Mouse (Mus musculus) CH12.LX (cell line): Measurements from ENCODE around the gene Dtd1. TPM values are rescaled to one million over a fixed set of nuclear protein-coding genes. Genes with fewer than 3 reads are reported as not detected.

Experiments used
- DNase-seq: peaks from one replicate; pipeline ENCODE4 v3.0.0-alpha.2; 2013; ENCODE audit errors: extremely low read depth
- H3K27ac ChIP-seq: 2 replicates; pipeline ENCODE4 v1.5.1; 2012; ENCODE audit warnings: low read depth, mild to moderate bottlenecking, control low read depth, moderate library complexity; ENCODE audit not compliant: insufficient read depth
- H3K27me3 ChIP-seq: replicated peaks from 2 replicates; pipeline ENCODE3; 2012; ENCODE audit warnings: inconsistent platforms
- H3K36me3 ChIP-seq, 2 experiments: replicated peaks in 1 of 2; 2 replicates each; pipeline versions ENCODE3 to v1.6.1; 2012; ENCODE audit warnings: inconsistent platforms in 1 of 2, low read length in 1 of 2, mild to moderate bottlenecking in 1 of 2, mixed read lengths in 1 of 2, moderate library complexity in 1 of 2; ENCODE audit not compliant: control insufficient read depth in 1 of 2, insufficient read depth in 1 of 2
- H3K4me1 ChIP-seq, 2 experiments: 2 replicates each; pipeline ENCODE4 v1.6.1; 2012; ENCODE audit warnings: inconsistent platforms in 1 of 2, moderate library complexity in 1 of 2; ENCODE audit not compliant: insufficient read depth in 2 of 2, control insufficient read depth in 1 of 2
- H3K4me2 ChIP-seq: 2 replicates; pipeline ENCODE4 v1.6.1; 2012; ENCODE audit warnings: low read depth, mild to moderate bottlenecking, control low read depth; ENCODE audit not compliant: poor library complexity, insufficient read depth, severe bottlenecking
- H3K4me3 ChIP-seq, 3 experiments: fragments of 150-350 bp in 1 of 3; sonication (generic) in 1 of 3; replicated peaks in 1 of 3; 2 replicates each; pipeline versions ENCODE3 to v1.5.1; 2011 to 2012; ENCODE audit warnings: low read depth in 2 of 3, low read length in 2 of 3, mild to moderate bottlenecking in 2 of 3, moderate library complexity in 2 of 3, control low read depth in 1 of 3, improper control_type of control experiment in 1 of 3, inconsistent platforms in 1 of 3, mixed read lengths in 1 of 3; ENCODE audit not compliant: poor library complexity in 1 of 3
- H3K79me2 ChIP-seq: replicated peaks from 2 replicates; pipeline ENCODE4 v1.6.1; 2012; ENCODE audit warnings: mild to moderate bottlenecking, moderate library complexity; ENCODE audit not compliant: control insufficient read depth, poor library complexity, insufficient read depth, severe bottlenecking; ENCODE audit errors: extremely low read depth
- H3K9ac ChIP-seq: 2 replicates; pipeline ENCODE4 v1.6.1; 2012; ENCODE audit warnings: low read depth, mild to moderate bottlenecking, control low read depth, moderate library complexity; ENCODE audit not compliant: insufficient read depth
- H3K9me3 ChIP-seq: replicated peaks from 2 replicates; pipeline ENCODE3; 2012; ENCODE audit warnings: low read length, inconsistent platforms, mixed read lengths
- BHLHE40 ChIP-seq: IDR thresholded peaks from 2 replicates; pipeline ENCODE4 v1.6.1; 2011; ENCODE audit warnings: mild to moderate bottlenecking, low read depth, low read length, improper control_type of control experiment
- CHD1 ChIP-seq: IDR thresholded peaks from 2 replicates; pipeline ENCODE4 v1.6.1; 2012; ENCODE audit warnings: low read depth, low read length, improper control_type of control experiment, inconsistent platforms
- CTCF ChIP-seq, 2 experiments: IDR thresholded peaks in 1 of 2; conservative IDR thresholded peaks in 1 of 2; 2 replicates each; pipeline ENCODE4 v1.5.1; 2011 to 2012; ENCODE audit warnings: low read depth in 2 of 2, low read length in 2 of 2, improper control_type of control experiment in 1 of 2, inconsistent platforms in 1 of 2, mild to moderate bottlenecking in 1 of 2, moderate library complexity in 1 of 2
- E2F4 ChIP-seq: IDR thresholded peaks from 2 replicates; pipeline ENCODE4 v1.6.1; 2011; ENCODE audit warnings: low read depth, low read length, improper control_type of control experiment; ENCODE audit not compliant: insufficient replicate concordance
- ELF1 ChIP-seq: IDR thresholded peaks from 2 replicates; pipeline ENCODE4 v1.6.1; 2014; ENCODE audit warnings: low read depth, mild to moderate bottlenecking, inconsistent platforms, low read length, improper control_type of control experiment
- EP300 ChIP-seq: IDR thresholded peaks from 2 replicates; pipeline ENCODE4 v1.6.1; 2011; ENCODE audit warnings: low read length, improper control_type of control experiment
- ETS1 ChIP-seq: conservative IDR thresholded peaks from 2 replicates; pipeline ENCODE4 v1.6.1; 2012; ENCODE audit warnings: low read depth, mild to moderate bottlenecking, inconsistent platforms, low read length, improper control_type of control experiment, moderate library complexity
- HCFC1 ChIP-seq: IDR thresholded peaks from 2 replicates; pipeline ENCODE4 v1.6.1; 2012; ENCODE audit warnings: low read depth, mild to moderate bottlenecking, inconsistent platforms, low read length, improper control_type of control experiment
- IRF4 ChIP-seq: IDR thresholded peaks from 2 replicates; pipeline ENCODE4 v1.6.1; 2014; ENCODE audit warnings: low read depth, mild to moderate bottlenecking, inconsistent platforms, low read length, improper control_type of control experiment
- JUN ChIP-seq: IDR thresholded peaks from 2 replicates; pipeline ENCODE4 v1.6.1; 2011; ENCODE audit warnings: low read depth, mild to moderate bottlenecking, low read length, improper control_type of control experiment, moderate library complexity; ENCODE audit not compliant: insufficient read depth
- KAT2A ChIP-seq: IDR thresholded peaks from 2 replicates; pipeline ENCODE4 v1.6.1; 2012; ENCODE audit warnings: low read length, improper control_type of control experiment, inconsistent platforms; ENCODE audit not compliant: insufficient replicate concordance
- MAFK ChIP-seq: IDR thresholded peaks from 2 replicates; pipeline ENCODE4 v1.6.1; 2011; ENCODE audit warnings: low read length, improper control_type of control experiment; ENCODE audit not compliant: insufficient replicate concordance
- MAX ChIP-seq: IDR thresholded peaks from 2 replicates; pipeline ENCODE4 v1.6.1; 2011; ENCODE audit warnings: low read length, improper control_type of control experiment
- MAZ ChIP-seq: IDR thresholded peaks from 2 replicates; pipeline ENCODE4 v1.6.1; 2012; ENCODE audit warnings: low read depth, mild to moderate bottlenecking, inconsistent platforms, low read length, improper control_type of control experiment, moderate library complexity
- MEF2A ChIP-seq: IDR thresholded peaks from 2 replicates; pipeline ENCODE4 v1.6.1; 2014; ENCODE audit warnings: low read depth, mild to moderate bottlenecking, inconsistent platforms, low read length, improper control_type of control experiment, borderline replicate concordance
- MXI1 ChIP-seq: IDR thresholded peaks from 2 replicates; pipeline ENCODE4 v1.6.1; 2011; ENCODE audit warnings: mild to moderate bottlenecking, low read depth, low read length, improper control_type of control experiment
- MYC ChIP-seq: IDR thresholded peaks from 2 replicates; pipeline ENCODE4 v1.6.1; 2011; ENCODE audit warnings: low read depth, mild to moderate bottlenecking, improper control_type of control experiment, low read length
- NELFE ChIP-seq: IDR thresholded peaks from 2 replicates; pipeline ENCODE4 v1.6.1; 2011; ENCODE audit warnings: low read depth, low read length, improper control_type of control experiment
- NRF1 ChIP-seq: IDR thresholded peaks from 2 replicates; pipeline ENCODE4 v1.6.1; 2014; ENCODE audit warnings: low read depth, mild to moderate bottlenecking, inconsistent platforms, low read length, improper control_type of control experiment, moderate library complexity
- PAX5 ChIP-seq: IDR thresholded peaks from 2 replicates; pipeline ENCODE4 v1.6.1; 2012; ENCODE audit warnings: low read length, inconsistent platforms, mixed read lengths
- POLR2A ChIP-seq: IDR thresholded peaks from 2 replicates; pipeline ENCODE4 v1.6.1; 2011; ENCODE audit warnings: low read depth, mild to moderate bottlenecking, improper control_type of control experiment, low read length
- POLR2AphosphoS2 ChIP-seq: IDR thresholded peaks from 2 replicates; pipeline ENCODE4 v1.6.1; 2011; ENCODE audit warnings: low read depth, low read length, improper control_type of control experiment
- RAD21 ChIP-seq: IDR thresholded peaks from 2 replicates; pipeline ENCODE4 v1.6.1; 2011; ENCODE audit warnings: low read depth, mild to moderate bottlenecking, low read length, improper control_type of control experiment, moderate library complexity
- SIN3A ChIP-seq: IDR thresholded peaks from 2 replicates; pipeline ENCODE4 v1.6.1; 2012; ENCODE audit warnings: low read length, improper control_type of control experiment, inconsistent platforms
- SMC3 ChIP-seq: IDR thresholded peaks from 2 replicates; pipeline ENCODE4 v1.6.1; 2011; ENCODE audit warnings: low read depth, low read length, improper control_type of control experiment
- TBP ChIP-seq: conservative IDR thresholded peaks from 2 replicates; pipeline ENCODE4 v1.6.1; 2011; ENCODE audit warnings: low read depth, low read length, improper control_type of control experiment
- UBTF ChIP-seq: IDR thresholded peaks from 2 replicates; pipeline ENCODE4 v1.6.1; 2012; ENCODE audit warnings: low read depth, mild to moderate bottlenecking, inconsistent platforms, low read length, improper control_type of control experiment, moderate library complexity
- USF1 ChIP-seq: IDR thresholded peaks from 2 replicates; pipeline ENCODE4 v1.6.1; 2014; ENCODE audit warnings: low read depth, mild to moderate bottlenecking, inconsistent platforms, low read length, improper control_type of control experiment
- USF2 ChIP-seq: conservative IDR thresholded peaks from 2 replicates; pipeline ENCODE4 v1.6.1; 2011; ENCODE audit warnings: low read depth, low read length, improper control_type of control experiment
- ZC3H11A ChIP-seq: IDR thresholded peaks from 2 replicates; pipeline ENCODE4 v1.6.1; 2012; ENCODE audit warnings: low read depth, mild to moderate bottlenecking, inconsistent platforms, low read length, improper control_type of control experiment
- ZKSCAN1 ChIP-seq: IDR thresholded peaks from 2 replicates; pipeline ENCODE4 v1.6.1; 2012; ENCODE audit warnings: low read depth, inconsistent platforms, low read length, improper control_type of control experiment, borderline replicate concordance
- ZMIZ1 ChIP-seq: IDR thresholded peaks from 2 replicates; pipeline ENCODE4 v1.6.1; 2012; ENCODE audit warnings: low read depth, mild to moderate bottlenecking, inconsistent platforms, low read length, improper control_type of control experiment
- ZNF384 ChIP-seq: IDR thresholded peaks from 2 replicates; pipeline ENCODE4 v1.6.1; 2012; ENCODE audit warnings: low read depth, low read length, improper control_type of control experiment, inconsistent platforms
- dilution Hi-C: fragments of 300-500 bp; cut with MboI; formaldehyde crosslinking; loops from 2 replicates; pipeline ENCODE4 v1.14.3; 2020; ENCODE audit warnings: low sequenced_read_pairs; ENCODE audit not compliant: extremely low pct_unique_long_range_greater_than_20kb, extremely low pct_ligation_motif_present
- in situ Hi-C: fragments of 300-500 bp; cut with MboI; formaldehyde crosslinking; loops from 3 replicates; pipeline ENCODE4 v1.14.3; 2019; ENCODE audit warnings: low sequenced_read_pairs, low pct_ligation_motif_present, low pct_unique_long_range_greater_than_20kb, mixed read lengths
- polyA plus RNA-seq: library from polyadenylated mRNA; unstranded; fragments of >175 nt; gene quantifications from 2 replicates; pipeline ENCODE4 v1.2.1, GENCODE M21; 2012; ENCODE audit warnings: low read depth; ENCODE audit not compliant: insufficient read length
- total RNA-seq, 2 experiments: library from RNA; depleted of rRNA; stranded (reverse); fragments of 300-350 nt in 1 of 2; fragments of >200 nt in 1 of 2; gene quantifications; 2 replicates each; pipeline ENCODE4 v1.2.3; 2012 to 2014

Gene Dtd1
- total and polyA plus RNA-seq, 3 experiments = 42.7 to 47.8 (median 43.3) TPM

- no peaks in the 10 kb centered on the region for H3K9me3 ChIP-seq
- dilution Hi-C loops = no loop called here
- H3K36me3 ChIP-seq = no peaks in the 10 kb centered on the region
- in situ Hi-C loops = no loop called here
- H3K27ac ChIP-seq = no peak within 1 kb of the TSS
- H3K4me2 ChIP-seq = no peak within 1 kb of the TSS
- no peak within 1 kb of the TSS for H3K4me3 ChIP-seq
- TF ChIP-seq HCFC1 (peak; percentile 49), MAFK (no peak)
- H3K4me1 ChIP-seq = peaks cover 7 to 23% of the 10 kb centered on the region in 2 experiments
- DNase-seq = no peak
- H3K79me2 ChIP-seq = no peaks in the 10 kb centered on the region
- no peak within 1 kb of the TSS for H3K9ac ChIP-seq
- no peaks in the 10 kb centered on the region for H3K27me3 ChIP-seq
Measured at GRCm38 (mm10) chr2:144550529-144550928, 49.2 kb upstream of the Dtd1 start, which contains the start of gene Rbbp9. TSS of gene Rbbp9 (minus strand) at chr2:144550869.

- in situ Hi-C loops = no loop called here
- dilution Hi-C loops = no loop called here
- TF ChIP-seq MAFK (no peak), ELF1 (no peak), MEF2A (peak; percentile 28; the same call in 1 of the 2 replicates), USF1 (no peak), POLR2A (no peak), HCFC1 (peak; percentile 10; the same call in 1 of the 2 replicates), RAD21 (no peak), KAT2A (no peak), BHLHE40 (0 out of 2 replicates have a peak, but pooled peaks have one; percentile 4), E2F4 (no peak), ETS1 (peak; percentile 31; the same call in 1 of the 2 replicates), EP300 (peak; percentile 97), SMC3 (no peak), JUN (peak; percentile 70), POLR2AphosphoS2 (no peak), CHD1 (no peak; the same call in 1 of the 2 replicates), ZNF384 (no peak), MYC (no peak; the same call in 1 of the 2 replicates), SIN3A (peak; percentile 21; the same call in 1 of the 2 replicates), MXI1 (no peak), ZMIZ1 (no peak), TBP (no peak), NRF1 (no peak), NELFE (no peak), MAZ (no peak), ZC3H11A (no peak), USF2 (no peak), IRF4 (peak; percentile 98), UBTF (no peak), PAX5 (no peak), ZKSCAN1 (no peak), MAX (no peak), CTCF (conservative IDR thresholded peaks at IDR 0.05 in 1 of 2, IDR thresholded peaks at IDR 0.05 in 1 of 2; ENCODE audit: low read depth in 2 of 2, low read length in 2 of 2) (no peak)
Measured at GRCm38 (mm10) chr2:144553905-144554304, 45.8 kb upstream of the Dtd1 start.

More at GRCm38 (mm10) chr2:144553905-144554304, 45.8 kb upstream of the Dtd1 start:
- no peak overlapping the region for H3K9ac ChIP-seq
- peak; percentile 54 for DNase-seq
- H3K27ac ChIP-seq = no peak overlapping the region
- H3K79me2 ChIP-seq = peaks cover 26% of the 10 kb centered on the region
- no peaks in the 10 kb centered on the region for H3K27me3 ChIP-seq
- peaks cover 8 to 28% of the 10 kb centered on the region in 2 experiments; a peak in 3 of 4 replicates for H3K4me1 ChIP-seq
- H3K4me3 ChIP-seq = no peak overlapping the region
- peak overlapping the region; percentile 78; the same call in 1 of the 2 replicates for H3K4me2 ChIP-seq
- no peaks in the 10 kb centered on the region for H3K9me3 ChIP-seq
- H3K36me3 ChIP-seq = peaks cover 0 to 7% of the 10 kb centered on the region in 2 experiments
